8 mouse cellular contexts compared by ENCODE assay signal in genomic region chr1:63446047-63446704, GRCm38 (mm10). TPM values are rescaled to one million over a fixed set of nuclear protein-coding genes. Genes with fewer than 3 reads are reported as not detected.
DNase-seq lines count a peak whose midpoint lies in the region; ATAC-seq lines count a peak whose summit lies in the region.

No protein-coding gene starts in this region.

- peak; percentile 30 for DNase-seq in gastrocnemius, postnatal 10 days
- no peak for DNase-seq in gastrocnemius, postnatal 25 days
- peak; percentile 20 for DNase-seq in urinary bladder, adult 2 months (ENCODE audit: low spot score)
- no peak for DNase-seq in urinary bladder, postnatal 10 days (ENCODE audit: low spot score)
- peak; percentile 34 to 43 for DNase-seq in left cerebral cortex, postnatal 25 days (ENCODE audit: low spot score in 2 of 2)
- no peak for DNase-seq in spleen, adult 12 weeks (ENCODE audit: low spot score)

- peaks cover 8% of the 10 kb centered on the region for H3K4me1 ChIP-seq in neural tube, embryonic 12.5 days

- H3K36me3 ChIP-seq in neural tube, embryonic 12.5 days, result no peaks in the 10 kb centered on the region

- H3K27ac ChIP-seq in neural tube, embryonic 12.5 days, result 0 out of 2 replicates have a peak overlapping the region, but pooled peaks have one; percentile 16

- H3K27me3 ChIP-seq in neural tube, embryonic 12.5 days (replicated peaks), result 0 out of 2 replicates have a peak, but pooled peaks cover 3% of the 10 kb centered on the region

- peak; percentile 35 for ATAC-seq in frontal cortex, adult (ENCODE audit: low TSS enrichment)
- peak; percentile 77 for ATAC-seq in neural tube, embryonic 12.5 days (ENCODE audit: low FRiP score, low read depth)

- peak overlapping the region; percentile 100 for H3K4me2 ChIP-seq in neural tube, embryonic 12.5 days (replicated peaks)

- intact Hi-C loops in left cerebral cortex, postnatal 25 days (cut with DNase I), result loop anchor here (5.0 kb wide), 2 partner anchors 169 to 269 kb away; partner anchors contain the start of genes Eef1b2 and Ndufs1

- WGBS in neural tube, embryonic 12.5 days, result under 1% methylated on average over 53 of the region's 68 CpGs

- H3K9ac ChIP-seq in neural tube, embryonic 12.5 days, result peak overlapping the region; percentile 89

- no peaks in the 10 kb centered on the region for H3K9me3 ChIP-seq in neural tube, embryonic 12.5 days

- H3K4me3 ChIP-seq in neural tube, embryonic 12.5 days, result peak overlapping the region; percentile 81

RNA-seq across cellular contexts. Expression of gene Adam23, which starts 0.5 kb away (rescaled TPM):
- 10 to 100 TPM in 1 of 2 experiments, 1 to 10 TPM in 1; 9.7 to 11.8 TPM for total RNA-seq in gastrocnemius, postnatal 10 days (2021)
- total RNA-seq in gastrocnemius, postnatal 25 days (2021), result 1 to 10 TPM; 1.3 to 2.3 TPM
- polyA plus RNA-seq in urinary bladder, adult 2 months (2012; rRNA removed), result 38.1 and 45.9 TPM in 2 replicates
- total RNA-seq in left cerebral cortex, postnatal 25 days (2021), result 100 to 1,000 TPM; 132 to 176 TPM
- polyA plus RNA-seq in neural tube, embryonic 12.5 days (2016; fragmentation: Nextera tagmentation; extraction: Ambion mirVana), result 8.8 and 12.6 TPM in 2 replicates

Comparison
In these comparisons a context has a peak if more than half of its experiments do, and no peak if none do; other contexts are left out.
1. DNase-seq: peak in gastrocnemius, postnatal 10 days (single experiment), urinary bladder, adult 2 months (single experiment) and left cerebral cortex, postnatal 25 days (2 of 2); none in gastrocnemius, postnatal 25 days (single experiment), urinary bladder, postnatal 10 days (single experiment) and spleen, adult 12 weeks (single experiment).
2. RNA of gene Adam23, which starts 0.5 kb away (total RNA-seq): 132 to 176 TPM in left cerebral cortex, postnatal 25 days; 9.7 to 11.8 TPM in gastrocnemius, postnatal 10 days and 1.3 to 2.3 TPM in gastrocnemius, postnatal 25 days; every median in the first group is over 10 times any median in the second.